Mouse (Mus musculus): ENCODE measurements around the gene Etl4.

GRCm38 (mm10) chr2:20349268-20349667 lies 439.7 kb downstream of the Etl4 start:
- TF ChIP-seq CTCF (IDR thresholded peaks at IDR 0.05; ENCODE audit: low read depth) (no peak), EP300 (optimal IDR thresholded peaks at IDR 0.05) (no peak)
